Mouse (Mus musculus) cerebellum, adult (tissue): ENCODE data around the gene Slc16a6.

Experiments
- ATAC-seq: cut with Nextera tagmentation; 2 replicates; pipeline ENCODE4 v1.9.2; 2017; ENCODE audit warnings: mild to moderate bottlenecking, moderate library complexity, mixed read lengths; ENCODE audit not compliant: insufficient number of reproducible peaks, low FRiP score, low TSS enrichment

The Slc16a6 gene

GRCm38 (mm10) chr11:109419961-109420566 is 53.3 kb downstream of the Slc16a6 start:
- no peak for ATAC-seq

- no peak for ATAC-seq
These were observed 53.9 kb downstream of the Slc16a6 start for GRCm38 (mm10) chr11:109419461-109419860.

- ATAC-seq = no peak
These were observed 55.8 kb downstream of the Slc16a6 start for GRCm38 (mm10) chr11:109417472-109418040.

DNA sequence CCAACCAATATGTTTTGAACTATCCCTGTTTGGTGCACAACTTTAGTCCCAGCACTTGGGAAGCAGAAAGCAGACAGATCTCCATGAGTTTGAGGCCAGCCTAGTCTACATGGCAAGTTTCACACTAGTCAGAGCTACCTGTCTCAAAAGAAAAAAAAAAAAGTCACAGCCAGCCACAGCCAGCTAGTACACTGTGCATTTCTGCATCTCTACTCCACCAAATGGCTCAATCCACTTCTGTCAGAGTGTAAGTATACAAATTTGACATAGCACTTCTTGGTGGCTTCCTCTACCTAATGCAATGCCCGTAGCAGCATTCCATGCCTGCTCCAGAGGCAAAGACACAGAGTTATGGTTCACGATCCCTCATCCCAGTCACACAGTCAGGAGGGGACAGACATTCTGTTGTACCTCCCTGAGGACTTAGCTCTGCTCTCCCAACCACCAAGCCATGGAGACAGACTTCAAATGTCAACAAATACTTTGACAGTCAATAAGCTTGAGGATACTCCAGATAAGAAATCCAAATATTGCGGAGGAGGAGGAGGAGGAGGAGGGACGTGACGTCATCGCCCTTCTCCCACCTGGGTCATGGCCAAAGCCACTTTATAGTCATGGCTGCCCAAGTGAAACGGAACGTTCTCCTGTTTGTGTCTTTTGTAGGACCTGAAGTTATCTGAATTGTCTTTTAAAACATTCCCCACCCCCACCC is 56.5 kb downstream of the Slc16a6 start:
- no peak for ATAC-seq

DNA sequence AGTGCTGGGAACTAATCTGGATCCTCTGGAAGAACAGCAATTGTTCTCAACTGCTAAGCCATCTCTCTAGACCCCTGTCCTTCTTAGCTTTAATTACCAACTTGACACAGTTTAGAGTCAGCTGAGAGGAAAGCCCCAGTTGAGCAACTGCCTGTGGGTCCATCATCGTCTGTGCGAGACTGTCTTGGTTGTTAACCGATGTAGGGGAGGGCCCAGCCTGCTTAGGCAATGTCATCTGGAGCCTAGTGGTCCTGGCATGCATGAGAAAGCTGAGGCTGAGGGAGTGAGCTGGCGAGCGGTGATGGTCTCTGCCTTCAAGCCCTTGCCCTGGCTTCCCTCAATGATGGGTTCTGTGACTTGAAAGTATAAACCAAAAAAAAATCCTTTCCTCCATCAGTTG is 58.6 kb downstream of the Slc16a6 start:
- no peak for ATAC-seq

GRCm38 (mm10) chr11:109413617-109414016 is 59.8 kb downstream of the Slc16a6 start, which contains the start of gene 9930022D16Rik:
Gene 9930022D16Rik (plus strand): TSS chr11:109413917.
- ATAC-seq = no peak

DNA sequence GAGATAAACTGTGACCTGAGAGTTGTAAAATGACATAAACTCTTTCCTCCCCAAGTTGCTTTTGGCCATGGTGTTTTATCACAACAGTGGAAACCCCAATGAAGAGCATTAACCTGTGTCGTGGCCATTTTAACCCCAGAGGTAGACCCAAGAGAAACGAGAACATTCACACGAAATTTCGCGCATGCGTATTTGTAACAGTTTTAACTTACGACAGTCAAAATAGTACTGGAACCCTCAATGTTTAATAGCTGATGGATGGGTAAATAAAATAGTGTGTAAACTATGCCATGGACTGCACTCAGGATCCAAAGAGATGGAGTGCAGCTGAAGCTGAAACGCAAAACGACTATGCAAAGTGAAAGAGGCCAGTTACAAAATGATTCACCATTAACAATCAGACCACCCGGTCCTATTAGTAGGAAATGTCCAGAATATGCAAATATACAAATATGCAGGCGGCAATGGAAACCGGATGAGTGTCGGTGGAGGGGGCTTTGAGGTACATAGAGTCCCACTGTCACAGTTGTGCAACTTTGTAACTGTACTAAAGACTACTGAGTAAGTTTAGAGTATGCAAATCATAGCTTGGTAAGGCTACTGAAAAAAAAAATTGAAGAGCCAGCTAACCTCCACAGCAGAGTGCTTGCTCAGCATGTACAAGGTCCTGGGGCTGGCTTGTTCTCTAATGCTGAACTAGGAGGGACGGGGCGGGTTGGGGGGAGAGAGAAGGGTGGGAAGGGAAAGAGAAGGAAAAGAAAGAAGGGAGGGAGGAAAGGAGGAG is 63.0 kb downstream of the Slc16a6 start:
- ATAC-seq = no peak

DNA sequence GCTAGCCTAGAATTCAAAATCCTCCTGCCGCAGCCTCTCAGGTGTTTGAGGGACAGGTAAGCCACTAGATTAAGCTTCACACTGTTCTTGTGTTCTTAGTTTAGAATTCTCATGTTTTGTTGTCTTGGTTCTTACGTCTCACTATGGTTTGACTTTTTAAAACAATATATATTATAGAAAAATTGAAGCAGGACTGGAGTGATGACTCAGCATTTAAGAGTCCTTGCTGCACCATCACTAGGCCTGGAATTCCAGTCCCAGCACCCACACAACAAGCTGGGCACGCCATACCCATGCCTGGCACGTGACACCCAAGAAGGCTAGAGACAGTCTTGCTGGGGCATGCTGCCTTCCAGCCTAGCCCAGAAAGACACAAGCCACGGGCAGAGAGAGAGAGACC is 67.0 kb downstream of the Slc16a6 start:
- no peak for ATAC-seq
